Mouse (Mus musculus) urinary bladder, postnatal 4 days (tissue): ENCODE measurements around the gene Eif3i.
"Not testable (repeated sequence)": the region's sequence is repeated elsewhere in the genome, so short reads cannot be mapped to it uniquely, and the experiment has no call there.

Experiments
- DNase-seq, 2 experiments: peaks; one replicate each; pipeline ENCODE4 v3.0.0; 2021 to 2022; ENCODE audit warnings: low spot score in 2 of 2

Gene Eif3i

GRCm38 (mm10) chr4:129573430-129573829 lies 27.0 kb downstream of the Eif3i start, which contains the start of gene Lck:
Gene Lck, minus strand, starts transcription at chr4:129573641.
- no peak for DNase-seq

- DNase-seq = no peak
Observed at GRCm38 (mm10) chr4:129573093-129573370, 27.4 kb downstream of the Eif3i start.

- no peak for DNase-seq
Observed at GRCm38 (mm10) chr4:129572236-129573092, 28.0 kb downstream of the Eif3i start.

- DNase-seq = no peak
Observed at GRCm38 (mm10) chr4:129571551-129572084, 28.8 kb downstream of the Eif3i start.

GRCm38 (mm10) chr4:129570028-129570427 lies 30.4 kb downstream of the Eif3i start:
- DNase-seq = no peak

GRCm38 (mm10) chr4:129568366-129568765 lies 32.1 kb downstream of the Eif3i start:
- DNase-seq = no peak

GRCm38 (mm10) chr4:129565139-129565538 lies 35.3 kb downstream of the Eif3i start:
- DNase-seq = no peak

GRCm38 (mm10) chr4:129563718-129564117 lies 36.7 kb downstream of the Eif3i start:
- no peak for DNase-seq

- no peak for DNase-seq
Observed at GRCm38 (mm10) chr4:129561184-129561583, 39.3 kb downstream of the Eif3i start.

GRCm38 (mm10) chr4:129558321-129558955 lies 42.0 kb downstream of the Eif3i start:
- no peak for DNase-seq

GRCm38 (mm10) chr4:129557256-129557808 lies 43.1 kb downstream of the Eif3i start:
- no peak for DNase-seq

- peak; percentile 87 to 94 for DNase-seq
Observed at GRCm38 (mm10) chr4:129556532-129557223, 43.8 kb downstream of the Eif3i start.

- no peak for DNase-seq
Observed at GRCm38 (mm10) chr4:129555862-129556531, 44.5 kb downstream of the Eif3i start.

- peak in 1 of 2 experiments; percentile 35 for DNase-seq
Observed at GRCm38 (mm10) chr4:129555421-129555861, 45.0 kb downstream of the Eif3i start.

GRCm38 (mm10) chr4:129554512-129554911 lies 45.9 kb downstream of the Eif3i start:
- not testable (repeated sequence) for DNase-seq

- DNase-seq = no peak
Observed at GRCm38 (mm10) chr4:129550295-129550694, 50.2 kb downstream of the Eif3i start.

- no peak for DNase-seq
Observed at GRCm38 (mm10) chr4:129549306-129549705, 51.1 kb downstream of the Eif3i start.

- DNase-seq = not testable (repeated sequence)
Observed at GRCm38 (mm10) chr4:129547631-129548030, 52.8 kb downstream of the Eif3i start.

GRCm38 (mm10) chr4:129544106-129544505 lies 56.3 kb downstream of the Eif3i start:
- no peak for DNase-seq

- DNase-seq = peak; percentile 98
Observed at GRCm38 (mm10) chr4:129542592-129543141, 57.8 kb downstream of the Eif3i start, which contains the start of gene Hdac1. Gene Hdac1, minus strand, starts transcription at chr4:129542713.
